Mouse (Mus musculus): Measurements from ENCODE around the gene Rad9a. TPM values are rescaled to one million over a fixed set of nuclear protein-coding genes. Genes with fewer than 3 reads are reported as not detected.

The Rad9a gene
- total and polyA plus RNA-seq, 3 experiments, result 4.1 to 13.5 (median 4.4) TPM

- intact Hi-C loops (cut with DNase I), result no loop called here
Observed at GRCm38 (mm10) chr19:4213524-4213974, 12.1 kb upstream of the Rad9a start.

GRCm38 (mm10) chr19:4211891-4212588, 10.6 kb upstream of the Rad9a start:
- no peaks in the 10 kb centered on the region for H3K36me3 ChIP-seq (ENCODE audit: control insufficient read depth, insufficient read depth, low read length)
- no peaks in the 10 kb centered on the region for H3K27me3 ChIP-seq (ENCODE audit: control insufficient read depth, insufficient read depth, low read length)
- no peak for DNase-seq
- H3K27ac ChIP-seq, result no peak overlapping the region
- peaks cover 8% of the 10 kb centered on the region for H3K4me1 ChIP-seq (ENCODE audit: control insufficient read depth, insufficient read depth, low read length)
- no peak overlapping the region for H3K4me3 ChIP-seq
- TF ChIP-seq POLR2A (IDR thresholded peaks at IDR 0.05; ENCODE audit: insufficient read depth, low read depth, low read length), result no peak
- no peak for TF ChIP-seq EP300 (IDR thresholded peaks at IDR 0.05; ENCODE audit: insufficient read depth, low read depth, low read length)
- no peak for TF ChIP-seq CTCF (IDR thresholded peaks at IDR 0.05)
- H3K79me2 ChIP-seq (replicated peaks; ENCODE audit: control insufficient read depth, insufficient read depth, low read length), result no peaks in the 10 kb centered on the region
- intact Hi-C loops (cut with DNase I), result no loop called here
- H3K9ac ChIP-seq (ENCODE audit: low read depth, low read length), result no peak overlapping the region
- WGBS, result 75% methylated on average over 4 of the region's 4 CpGs

More at GRCm38 (mm10) chr19:4213524-4213974, 12.1 kb upstream of the Rad9a start:
- no peaks in the 10 kb centered on the region for H3K27me3 ChIP-seq (ENCODE audit: control insufficient read depth, insufficient read depth, low read length)
- no peaks in the 10 kb centered on the region for H3K79me2 ChIP-seq (replicated peaks; ENCODE audit: control insufficient read depth, insufficient read depth, low read length)
- H3K4me1 ChIP-seq (ENCODE audit: control insufficient read depth, insufficient read depth, low read length), result peaks cover 8% of the 10 kb centered on the region
- no peak for DNase-seq
- no peak overlapping the region for H3K27ac ChIP-seq
- H3K4me3 ChIP-seq, result no peak overlapping the region
- TF ChIP-seq EP300 (IDR thresholded peaks at IDR 0.05; ENCODE audit: insufficient read depth, low read depth, low read length) (no peak), CTCF (IDR thresholded peaks at IDR 0.05) (no peak), POLR2A (IDR thresholded peaks at IDR 0.05; ENCODE audit: insufficient read depth, low read depth, low read length) (no peak)
- H3K9ac ChIP-seq (ENCODE audit: low read depth, low read length), result no peak overlapping the region
- no peaks in the 10 kb centered on the region for H3K36me3 ChIP-seq (ENCODE audit: control insufficient read depth, insufficient read depth, low read length)
- WGBS, result 18% methylated on average over 9 of the region's 9 CpGs

GRCm38 (mm10) chr19:4208563-4208962, 7.1 kb upstream of the Rad9a start:
- Histone ChIP-seq H3K9ac (ENCODE audit: low read depth, low read length) (no peak overlapping the region), H3K27me3 (ENCODE audit: control insufficient read depth, insufficient read depth, low read length) (no peaks in the 10 kb centered on the region), H3K36me3 (ENCODE audit: control insufficient read depth, insufficient read depth, low read length) (no peaks in the 10 kb centered on the region), H3K79me2 (replicated peaks; ENCODE audit: control insufficient read depth, insufficient read depth, low read length) (no peaks in the 10 kb centered on the region), H3K4me3 (no peak overlapping the region), H3K27ac (no peak overlapping the region), H3K4me1 (ENCODE audit: control insufficient read depth, insufficient read depth, low read length) (no peaks in the 10 kb centered on the region; the same call in 1 of the 2 replicates)
- TF ChIP-seq CTCF (IDR thresholded peaks at IDR 0.05) (no peak), EP300 (IDR thresholded peaks at IDR 0.05; ENCODE audit: insufficient read depth, low read depth, low read length) (no peak), POLR2A (IDR thresholded peaks at IDR 0.05; ENCODE audit: insufficient read depth, low read depth, low read length) (no peak)
- intact Hi-C loops (cut with DNase I), result loop anchor here (5.0 kb wide), 1 partner anchor 34 kb away; no protein-coding TSS in a partner anchor
- DNase-seq, result no peak
- WGBS, result 87% methylated on average over 5 of the region's 5 CpGs

- H3K27ac ChIP-seq, result no peak overlapping the region
- no peaks in the 10 kb centered on the region for H3K79me2 ChIP-seq (replicated peaks; ENCODE audit: control insufficient read depth, insufficient read depth, low read length)
- no peaks in the 10 kb centered on the region for H3K36me3 ChIP-seq (ENCODE audit: control insufficient read depth, insufficient read depth, low read length)
- peak; percentile 76 to 78 for DNase-seq
- TF ChIP-seq CTCF (IDR thresholded peaks at IDR 0.05), result no peak; the same call in none of the 2 replicates
- TF ChIP-seq EP300 (IDR thresholded peaks at IDR 0.05; ENCODE audit: insufficient read depth, low read depth, low read length), result peak; percentile 98
- TF ChIP-seq POLR2A (IDR thresholded peaks at IDR 0.05; ENCODE audit: insufficient read depth, low read depth, low read length), result no peak
- H3K4me1 ChIP-seq (ENCODE audit: control insufficient read depth, insufficient read depth, low read length), result peaks cover 5% of the 10 kb centered on the region
- intact Hi-C loops (cut with DNase I), result loop anchor here (1.0 to 5.0 kb wide), 3 partner anchors 21 to 100 kb away; partner anchors contain the start of gene Grk2
- no peaks in the 10 kb centered on the region for H3K27me3 ChIP-seq (ENCODE audit: control insufficient read depth, insufficient read depth, low read length)
- 4% methylated on average over 2 of the region's 2 CpGs for WGBS
- no peak overlapping the region for H3K4me3 ChIP-seq
- no peak overlapping the region for H3K9ac ChIP-seq (ENCODE audit: low read depth, low read length)
Observed at GRCm38 (mm10) chr19:4206971-4207370, 5.5 kb upstream of the Rad9a start.

GRCm38 (mm10) chr19:4204889-4205288, 3.4 kb upstream of the Rad9a start:
- Histone ChIP-seq H3K79me2 (replicated peaks; ENCODE audit: control insufficient read depth, insufficient read depth, low read length) (no peaks in the 10 kb centered on the region), H3K9ac (ENCODE audit: low read depth, low read length) (no peak overlapping the region), H3K4me1 (ENCODE audit: control insufficient read depth, insufficient read depth, low read length) (peaks cover 10% of the 10 kb centered on the region), H3K27me3 (ENCODE audit: control insufficient read depth, insufficient read depth, low read length) (no peaks in the 10 kb centered on the region), H3K36me3 (ENCODE audit: control insufficient read depth, insufficient read depth, low read length) (no peaks in the 10 kb centered on the region), H3K4me3 (no peak overlapping the region), H3K27ac (no peak overlapping the region)
- 70% methylated on average over 4 of the region's 4 CpGs for WGBS
- TF ChIP-seq EP300 (IDR thresholded peaks at IDR 0.05; ENCODE audit: insufficient read depth, low read depth, low read length), result no peak
- TF ChIP-seq CTCF (IDR thresholded peaks at IDR 0.05), result 0 out of 2 replicates have a peak, but pooled peaks have one; percentile 10
- DNase-seq, result no peak
- intact Hi-C loops (cut with DNase I), result loop anchor here (5.0 kb wide), 3 partner anchors 37 to 108 kb away; partner anchors contain the start of genes Aip, Cdk2ap2 and Pitpnm1

All from heart, adult 2 months (tissue).